14 mouse cellular contexts compared by ENCODE assay signal in genomic region chr8:28593238-28593637, GRCm38 (mm10).
DNase-seq lines count a peak whose midpoint lies in the region; ATAC-seq lines count a peak whose summit lies in the region.
"Had no signal": no experiment of that assay in that cellular context is flagged by ENCODE, and none has a peak within 500 bp of the region (broad histone marks: within the 10 kb centered on the region; RNA-seq: fewer than 3 reads in every experiment).

No protein-coding gene starts in this region.

- H3K9me3 ChIP-seq in embryonic facial prominence, embryonic 14.5 days (ENCODE audit: control insufficient read depth, low read length): no peaks in the 10 kb centered on the region
- no peaks in the 10 kb centered on the region for H3K9me3 ChIP-seq in embryonic facial prominence, embryonic 10.5 days
- no peaks in the 10 kb centered on the region for H3K9me3 ChIP-seq in liver, embryonic 11.5 days (ENCODE audit: control insufficient read depth, low read length)
- H3K9me3 ChIP-seq: midbrain, embryonic 12.5 days; neural tube, embryonic 15.5 days had no signal

- H3K4me3 ChIP-seq in embryonic facial prominence, embryonic 14.5 days (ENCODE audit: low read depth, low read length): no peak overlapping the region
- H3K4me3 ChIP-seq in embryonic facial prominence, embryonic 10.5 days: no peak overlapping the region
- H3K4me3 ChIP-seq in liver, embryonic 11.5 days (ENCODE audit: low read depth, low read length): no peak overlapping the region
- H3K4me3 ChIP-seq: midbrain, embryonic 12.5 days; neural tube, embryonic 15.5 days had no signal

- no peaks in the 10 kb centered on the region for H3K27me3 ChIP-seq in embryonic facial prominence, embryonic 14.5 days (replicated peaks; ENCODE audit: control insufficient read depth, insufficient read depth, low read length)
- H3K27me3 ChIP-seq in embryonic facial prominence, embryonic 10.5 days (replicated peaks; ENCODE audit: low read depth, poor library complexity, severe bottlenecking): no peaks in the 10 kb centered on the region
- H3K27me3 ChIP-seq in liver, embryonic 11.5 days (replicated peaks; ENCODE audit: control insufficient read depth, insufficient read depth, low read length): no peaks in the 10 kb centered on the region
- H3K27me3 ChIP-seq: midbrain, embryonic 12.5 days; neural tube, embryonic 15.5 days had no signal

- intact Hi-C loops in left cerebral cortex, postnatal 14 days (cut with DNase I): no loop called here

- H3K4me2 ChIP-seq in embryonic facial prominence, embryonic 14.5 days (ENCODE audit: low read depth, low read length): no peak overlapping the region
- H3K4me2 ChIP-seq in liver, embryonic 11.5 days: no peak overlapping the region
- H3K4me2 ChIP-seq: midbrain, embryonic 12.5 days; neural tube, embryonic 15.5 days had no signal

- peak; percentile 34 for DNase-seq in embryonic facial prominence, embryonic 14.5 days (ENCODE audit: low spot score)
- no peak for DNase-seq in embryonic facial prominence, embryonic 10.5 days (ENCODE audit: low spot score)
- peak; percentile 45 to 64 for DNase-seq in left cerebral cortex, postnatal 14 days (ENCODE audit: low spot score in 2 of 2)
- no peak for DNase-seq in left cerebral cortex, adult 8-10 months (ENCODE audit: low spot score in 2 of 2)
- peak; percentile 13 for DNase-seq in right cerebral cortex, postnatal 25 days
- no peak for DNase-seq in right cerebral cortex, postnatal 36 days (ENCODE audit: low spot score in 2 of 2)
- no peak for DNase-seq in layer of hippocampus, adult 9-11 months
- DNase-seq in liver, embryonic 11.5 days (ENCODE audit: low spot score): no peak
- DNase-seq: liver; thymus, postnatal 36 days had no signal

- WGBS in embryonic facial prominence, embryonic 14.5 days: 78% methylated on average over 3 of the region's 3 CpGs
- 91% methylated on average over 3 of the region's 3 CpGs for WGBS in embryonic facial prominence, embryonic 10.5 days
- WGBS in liver, embryonic 11.5 days: 83% methylated on average over 3 of the region's 3 CpGs

- H3K4me1 ChIP-seq in embryonic facial prominence, embryonic 14.5 days (ENCODE audit: control insufficient read depth, insufficient read depth, low read length): no peaks in the 10 kb centered on the region
- no peaks in the 10 kb centered on the region for H3K4me1 ChIP-seq in embryonic facial prominence, embryonic 10.5 days
- H3K4me1 ChIP-seq in liver, embryonic 11.5 days (replicated peaks; ENCODE audit: control insufficient read depth, insufficient read depth, low read length): no peaks in the 10 kb centered on the region
- H3K4me1 ChIP-seq: midbrain, embryonic 12.5 days; neural tube, embryonic 15.5 days had no signal

- no peaks in the 10 kb centered on the region for H3K36me3 ChIP-seq in embryonic facial prominence, embryonic 14.5 days (ENCODE audit: control insufficient read depth, insufficient read depth, low read length)
- H3K36me3 ChIP-seq in embryonic facial prominence, embryonic 10.5 days (replicated peaks): no peaks in the 10 kb centered on the region
- H3K36me3 ChIP-seq in liver, embryonic 11.5 days (ENCODE audit: control insufficient read depth, insufficient read depth, low read length): no peaks in the 10 kb centered on the region
- H3K36me3 ChIP-seq: midbrain, embryonic 12.5 days; neural tube, embryonic 15.5 days had no signal

- no peak for ATAC-seq in embryonic facial prominence, embryonic 14.5 days (ENCODE audit: low read depth)
- ATAC-seq in liver, embryonic 11.5 days (replicated peaks; ENCODE audit: low FRiP score): no peak
- ATAC-seq: forebrain, embryonic 16.5 days had no signal

- H3K27ac ChIP-seq in embryonic facial prominence, embryonic 14.5 days (replicated peaks; ENCODE audit: low read depth, low read length): no peak overlapping the region
- H3K27ac ChIP-seq in embryonic facial prominence, embryonic 10.5 days (replicated peaks): no peak overlapping the region
- no peak overlapping the region for H3K27ac ChIP-seq in liver, embryonic 11.5 days (ENCODE audit: low read depth, low read length)
- H3K27ac ChIP-seq: macrophage; midbrain, embryonic 12.5 days; neural tube, embryonic 15.5 days had no signal

- no peak overlapping the region for H3K9ac ChIP-seq in embryonic facial prominence, embryonic 14.5 days (ENCODE audit: low read depth, low read length)
- no peak overlapping the region for H3K9ac ChIP-seq in liver, embryonic 11.5 days (ENCODE audit: low read depth, low read length)
- H3K9ac ChIP-seq: midbrain, embryonic 12.5 days; neural tube, embryonic 15.5 days had no signal

Comparison
In these comparisons a context has a peak if more than half of its experiments do, and no peak if none do; other contexts are left out.
1. DNase-seq: peak in embryonic facial prominence, embryonic 14.5 days (single experiment), left cerebral cortex, postnatal 14 days (2 of 2) and right cerebral cortex, postnatal 25 days (single experiment); none in embryonic facial prominence, embryonic 10.5 days (single experiment), left cerebral cortex, adult 8-10 months (0 of 2), right cerebral cortex, postnatal 36 days (0 of 2), layer of hippocampus, adult 9-11 months (single experiment) and liver, embryonic 11.5 days (single experiment).